Mouse (Mus musculus): ENCODE data around the gene Slc38a3. TPM values are rescaled to one million over a fixed set of nuclear protein-coding genes. Genes with fewer than 3 reads are reported as not detected.
A peak's percentile ranks its signal among the peaks of the same experiment; 100 is the strongest.

The Slc38a3 gene
- polyA plus RNA-seq, 1 experiment from 2014 or later = 12.9 TPM

GRCm38 (mm10) chr9:107603251-107603650 is 66.1 kb downstream of the Slc38a3 start:
- H3K4me1 ChIP-seq (replicated peaks; ENCODE audit: insufficient read depth, low read length) = peaks cover 36% of the 10 kb centered on the region
- ATAC-seq (replicated peaks; ENCODE audit: low FRiP score, low read depth) = no peak

GRCm38 (mm10) chr9:107602068-107602648 is 67.2 kb downstream of the Slc38a3 start:
- Histone ChIP-seq H3K27me3 (ENCODE audit: insufficient read depth, low read length) (no peaks in the 10 kb centered on the region), H3K36me3 (ENCODE audit: insufficient read depth, low read length) (0 out of 2 replicates have a peak, but pooled peaks cover 5% of the 10 kb centered on the region), H3K27ac (no peak overlapping the region), H3K4me2 (ENCODE audit: low read length) (no peak overlapping the region), H3K4me1 (replicated peaks; ENCODE audit: insufficient read depth, low read length) (peaks cover 31% of the 10 kb centered on the region), H3K9me3 (replicated peaks; ENCODE audit: low read length) (no peaks in the 10 kb centered on the region), H3K4me3 (replicated peaks; ENCODE audit: low read depth, low read length) (no peak overlapping the region), H3K9ac (ENCODE audit: low read depth, low read length) (no peak overlapping the region)
- TF ChIP-seq CTCF (IDR thresholded peaks at IDR 0.05; ENCODE audit: low read depth) = peak; percentile 100
- ATAC-seq (replicated peaks; ENCODE audit: low FRiP score, low read depth) = no peak
- peak; percentile 96 for DNase-seq (ENCODE audit: low spot score)
- 10% methylated on average over 10 of the region's 10 CpGs for WGBS

More at GRCm38 (mm10) chr9:107603251-107603650, 66.1 kb downstream of the Slc38a3 start:
- no peak overlapping the region for H3K4me3 ChIP-seq (replicated peaks; ENCODE audit: low read depth, low read length)
- 0 out of 2 replicates have a peak, but pooled peaks cover 5% of the 10 kb centered on the region for H3K36me3 ChIP-seq (ENCODE audit: insufficient read depth, low read length)
- H3K9ac ChIP-seq (ENCODE audit: low read depth, low read length) = no peak overlapping the region
- H3K27me3 ChIP-seq (ENCODE audit: insufficient read depth, low read length) = no peaks in the 10 kb centered on the region
- no peak for DNase-seq (ENCODE audit: low spot score)
- no peaks in the 10 kb centered on the region for H3K9me3 ChIP-seq (replicated peaks; ENCODE audit: low read length)
- WGBS = 60% methylated on average over 6 of the region's 6 CpGs
- no peak overlapping the region for H3K27ac ChIP-seq
- no peak overlapping the region for H3K4me2 ChIP-seq (ENCODE audit: low read length)
- no peak for TF ChIP-seq CTCF (IDR thresholded peaks at IDR 0.05; ENCODE audit: low read depth)

- ATAC-seq (replicated peaks; ENCODE audit: low FRiP score, low read depth) (no peak), DNase-seq (ENCODE audit: low spot score) (no peak)
- H3K27ac ChIP-seq = no peak overlapping the region
- H3K4me3 ChIP-seq (replicated peaks; ENCODE audit: low read depth, low read length) = no peak overlapping the region
- H3K36me3 ChIP-seq (ENCODE audit: insufficient read depth, low read length) = 0 out of 2 replicates have a peak, but pooled peaks cover 5% of the 10 kb centered on the region
- TF ChIP-seq CTCF (IDR thresholded peaks at IDR 0.05; ENCODE audit: low read depth) = no peak
- H3K27me3 ChIP-seq (ENCODE audit: insufficient read depth, low read length) = no peaks in the 10 kb centered on the region
- peaks cover 22% of the 10 kb centered on the region for H3K4me1 ChIP-seq (replicated peaks; ENCODE audit: insufficient read depth, low read length)
- no peak overlapping the region for H3K9ac ChIP-seq (ENCODE audit: low read depth, low read length)
- H3K9me3 ChIP-seq (replicated peaks; ENCODE audit: low read length) = no peaks in the 10 kb centered on the region
- 80% methylated on average over 11 of the region's 11 CpGs for WGBS
- no peak overlapping the region for H3K4me2 ChIP-seq (ENCODE audit: low read length)
Observed at GRCm38 (mm10) chr9:107601275-107601674, 68.1 kb downstream of the Slc38a3 start.

- Histone ChIP-seq H3K4me1 (replicated peaks; ENCODE audit: insufficient read depth, low read length) (peaks cover 21% of the 10 kb centered on the region), H3K4me3 (replicated peaks; ENCODE audit: low read depth, low read length) (no peak overlapping the region), H3K36me3 (ENCODE audit: insufficient read depth, low read length) (0 out of 2 replicates have a peak, but pooled peaks cover 5% of the 10 kb centered on the region), H3K27me3 (ENCODE audit: insufficient read depth, low read length) (no peaks in the 10 kb centered on the region), H3K4me2 (ENCODE audit: low read length) (no peak overlapping the region), H3K27ac (no peak overlapping the region), H3K9ac (ENCODE audit: low read depth, low read length) (no peak overlapping the region), H3K9me3 (replicated peaks; ENCODE audit: low read length) (no peaks in the 10 kb centered on the region)
- 86% methylated on average over 12 of the region's 12 CpGs for whole genome bisulfite sequencing
- no peak for DNase-seq (ENCODE audit: low spot score)
- no peak; the same call in 1 of the 2 replicates for TF ChIP-seq CTCF (IDR thresholded peaks at IDR 0.05; ENCODE audit: low read depth)
- no peak for ATAC-seq (replicated peaks; ENCODE audit: low FRiP score, low read depth)
Observed at GRCm38 (mm10) chr9:107600745-107601144, 68.6 kb downstream of the Slc38a3 start.

Other genes with a start within 250 kb of the Slc38a3 start
- 53.2 and 54.7 TPM in 2 replicates for gene Tmem115, start 135.6 kb downstream of the Slc38a3 start, polyA plus RNA-seq (2015; fragmentation: Nextera tagmentation; extraction: Ambion mirVana)
- gene Cyb561d2, start 127.3 kb downstream of the Slc38a3 start, polyA plus RNA-seq (2015; fragmentation: Nextera tagmentation; extraction: Ambion mirVana) = 50.1 and 53.9 TPM in 2 replicates
- 43.8 and 45.5 TPM in 2 replicates for gene Nprl2, start 127.3 kb downstream of the Slc38a3 start, polyA plus RNA-seq (2015; fragmentation: Nextera tagmentation; extraction: Ambion mirVana)
- 6.7 and 7.9 TPM in 2 replicates for gene Zmynd10, start 122.2 kb downstream of the Slc38a3 start, polyA plus RNA-seq (2015; fragmentation: Nextera tagmentation; extraction: Ambion mirVana)
- gene Rassf1, start 118.0 kb downstream of the Slc38a3 start, polyA plus RNA-seq (2015; fragmentation: Nextera tagmentation; extraction: Ambion mirVana) = 49.8 and 53.6 TPM in 2 replicates
- gene Tusc2, start 106.3 kb downstream of the Slc38a3 start, polyA plus RNA-seq (2015; fragmentation: Nextera tagmentation; extraction: Ambion mirVana) = 52.1 and 53.0 TPM in 2 replicates
- 87.7 and 88.8 TPM in 2 replicates for gene Hyal2, start 101.6 kb downstream of the Slc38a3 start, polyA plus RNA-seq (2015; fragmentation: Nextera tagmentation; extraction: Ambion mirVana)
- 5.0 and 6.0 TPM in 2 replicates for gene Hyal1, start 92.6 kb downstream of the Slc38a3 start, polyA plus RNA-seq (2015; fragmentation: Nextera tagmentation; extraction: Ambion mirVana)
- gene Naa80, start 90.6 kb downstream of the Slc38a3 start, polyA plus RNA-seq (2015; fragmentation: Nextera tagmentation; extraction: Ambion mirVana) = 20.3 and 22.3 TPM in 2 replicates
- gene Hyal3, start 88.7 kb downstream of the Slc38a3 start, polyA plus RNA-seq (2015; fragmentation: Nextera tagmentation; extraction: Ambion mirVana) = 1.3 and 2.0 TPM in 2 replicates
- 28.9 and 29.9 TPM in 2 replicates for gene Ifrd2, start 81.9 kb downstream of the Slc38a3 start, polyA plus RNA-seq (2015; fragmentation: Nextera tagmentation; extraction: Ambion mirVana)
- gene Sema3b, start 60.3 kb downstream of the Slc38a3 start, polyA plus RNA-seq (2015; fragmentation: Nextera tagmentation; extraction: Ambion mirVana) = 30.5 and 33.3 TPM in 2 replicates
- 351 and 359 TPM in 2 replicates for gene Gnai2, start 34.2 kb downstream of the Slc38a3 start, polyA plus RNA-seq (2015; fragmentation: Nextera tagmentation; extraction: Ambion mirVana)
- 0.89 and 1.2 TPM in 2 replicates for gene Gnat1, start 10.2 kb upstream of the Slc38a3 start, polyA plus RNA-seq (2015; fragmentation: Nextera tagmentation; extraction: Ambion mirVana)
- 16.2 and 17.3 TPM in 2 replicates for gene Sema3f, start 40.9 kb upstream of the Slc38a3 start, polyA plus RNA-seq (2015; fragmentation: Nextera tagmentation; extraction: Ambion mirVana)
- 108 and 113 TPM in 2 replicates for gene Rbm5, start 101.5 kb upstream of the Slc38a3 start, polyA plus RNA-seq (2015; fragmentation: Nextera tagmentation; extraction: Ambion mirVana)
- 40.2 and 46.8 TPM in 2 replicates for gene Rbm6, start 203.7 kb upstream of the Slc38a3 start, polyA plus RNA-seq (2015; fragmentation: Nextera tagmentation; extraction: Ambion mirVana)
- 11.1 and 12.7 TPM in 2 replicates for gene Mon1a, start 218.6 kb upstream of the Slc38a3 start, polyA plus RNA-seq (2015; fragmentation: Nextera tagmentation; extraction: Ambion mirVana)
- gene Mst1r, start 237.3 kb upstream of the Slc38a3 start, polyA plus RNA-seq (2015; fragmentation: Nextera tagmentation; extraction: Ambion mirVana) = 1.1 and 1.4 TPM in 2 replicates

Data from kidney, postnatal 0 days (tissue).